Mouse (Mus musculus) cortical plate, adult 2 months (tissue): ENCODE data around the gene Smad9.
A peak's percentile ranks its signal among the peaks of the same experiment; 100 is the strongest.

Source experiments
- CTCF ChIP-seq: fragments of 200-500 bp; IDR thresholded peaks from 2 replicates; pipeline ENCODE4 v1.5.1; 2011; ENCODE audit warnings: mild to moderate bottlenecking, control low read depth, low read length; ENCODE audit not compliant: insufficient read depth; ENCODE audit errors: extremely low read depth
- POLR2A ChIP-seq: fragments of 200-500 bp; IDR thresholded peaks from 2 replicates; pipeline ENCODE4 v1.6.1; 2011; ENCODE audit warnings: mild to moderate bottlenecking, low read length, control low read depth; ENCODE audit not compliant: insufficient read depth; ENCODE audit errors: extremely low read depth

DNA sequence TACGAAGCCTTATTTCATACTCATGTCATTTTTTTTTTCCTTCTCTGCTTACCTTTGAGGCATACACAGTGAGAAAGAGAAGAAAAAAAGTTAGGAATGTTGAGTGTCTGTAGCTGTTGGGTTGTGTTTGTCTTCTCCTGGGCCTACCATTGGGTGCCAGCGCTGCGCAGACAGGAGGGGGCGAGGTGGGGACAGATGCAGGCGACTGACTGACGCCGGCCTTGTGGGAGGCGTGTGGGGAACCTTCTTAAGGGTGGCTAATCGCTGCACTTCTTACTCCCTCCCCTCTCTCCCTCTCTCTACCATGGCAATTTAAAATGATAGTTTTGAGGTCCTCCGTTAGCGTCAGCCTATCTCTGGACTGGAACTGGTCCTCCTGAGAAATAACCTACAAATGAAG, 676 bp downstream of the Smad9 start:
- TF ChIP-seq CTCF (no peak), POLR2A (0 out of 2 replicates have a peak, but pooled peaks have one; percentile 21)
